Mouse (Mus musculus): ENCODE results near the gene Mvk.

Mvk gene

DNA sequence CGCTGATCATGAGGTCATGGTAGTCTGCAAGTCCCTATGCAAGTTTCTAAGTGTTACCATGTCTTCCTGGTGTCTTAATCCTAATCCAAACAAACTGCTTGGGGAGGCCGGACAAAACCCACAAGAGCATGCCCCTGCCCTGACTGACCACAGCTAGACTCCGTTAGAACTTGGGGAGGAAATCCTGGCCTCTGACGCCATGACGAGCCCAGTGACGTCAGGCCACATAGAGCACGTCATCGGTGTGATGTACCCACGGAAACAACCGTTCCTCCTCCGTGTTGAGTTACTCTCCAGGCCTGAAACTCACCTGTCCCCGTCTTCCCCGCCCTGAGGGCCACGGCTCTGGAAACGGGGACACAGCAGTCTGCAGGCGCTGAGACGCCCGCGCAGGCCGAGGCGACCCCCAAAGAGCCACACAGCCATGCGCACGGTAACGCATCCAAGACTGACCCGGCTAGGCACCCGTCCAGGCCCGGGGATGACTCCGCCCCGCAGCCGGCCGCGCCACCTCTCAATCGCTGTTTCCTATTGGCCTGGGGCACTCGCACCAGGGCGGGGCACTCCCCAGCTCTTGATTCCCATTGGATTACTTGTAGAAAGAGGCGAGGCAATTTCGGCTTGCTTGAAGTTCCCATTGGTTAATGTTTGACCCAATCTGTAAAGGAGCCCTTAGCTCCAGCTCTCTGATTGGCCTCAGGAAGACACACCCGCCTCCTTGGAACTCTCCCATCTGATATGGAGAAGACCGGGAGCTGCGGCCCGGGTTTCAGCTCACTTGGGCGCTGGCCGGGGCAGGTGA is at the start of gene Mvk, which contains the start of gene Mmab:
Gene Mvk, plus strand, starts transcription at position 704 of the 802 bp plus-strand sequence.
Gene Mmab, minus strand, starts transcription at position 495 of the 802 bp plus-strand sequence.
- DNase-seq = peak; percentile 99

DNA sequence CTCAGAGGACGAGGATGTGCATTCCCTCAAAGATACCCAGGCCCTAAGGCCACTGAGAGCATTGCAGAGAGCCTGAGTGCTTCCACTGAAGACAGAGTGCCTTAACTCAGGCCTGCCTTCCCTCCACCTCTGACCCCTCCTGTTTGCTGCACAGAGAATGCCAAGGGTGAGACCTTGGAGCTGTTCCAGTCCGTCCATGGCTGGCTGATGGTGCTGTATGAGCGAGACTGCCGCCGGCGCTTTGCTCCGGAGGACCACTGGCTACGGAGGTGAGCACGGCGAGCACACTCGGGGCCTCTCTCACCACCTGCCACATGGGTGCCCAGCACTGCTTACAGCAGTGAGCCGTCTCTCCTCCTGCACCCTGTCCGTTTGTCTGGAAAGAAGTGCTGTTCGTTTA is 37.5 kb upstream of the Mvk start:
- DNase-seq = no peak

DNA sequence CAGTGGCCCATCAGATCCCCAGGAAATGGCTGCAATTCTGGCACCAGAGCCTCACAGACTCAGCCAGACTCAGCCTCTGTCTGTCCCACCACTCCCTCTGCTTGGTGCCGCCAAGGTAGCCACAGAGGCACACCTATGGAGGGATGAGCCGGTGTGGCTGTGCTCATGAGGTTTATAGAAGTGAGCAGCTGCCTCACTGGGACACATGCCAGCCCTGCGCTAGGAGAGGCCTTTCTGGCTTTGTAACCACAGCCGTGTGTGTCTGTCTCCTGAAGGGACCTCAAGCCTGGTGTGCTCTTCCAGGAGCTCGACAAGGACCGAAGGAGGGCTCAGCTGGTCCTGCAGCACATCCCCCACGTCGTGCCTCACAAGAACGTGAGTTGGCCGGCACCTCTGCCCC is 36.8 kb upstream of the Mvk start:
- peak; percentile 55 to 77 for DNase-seq

DNA sequence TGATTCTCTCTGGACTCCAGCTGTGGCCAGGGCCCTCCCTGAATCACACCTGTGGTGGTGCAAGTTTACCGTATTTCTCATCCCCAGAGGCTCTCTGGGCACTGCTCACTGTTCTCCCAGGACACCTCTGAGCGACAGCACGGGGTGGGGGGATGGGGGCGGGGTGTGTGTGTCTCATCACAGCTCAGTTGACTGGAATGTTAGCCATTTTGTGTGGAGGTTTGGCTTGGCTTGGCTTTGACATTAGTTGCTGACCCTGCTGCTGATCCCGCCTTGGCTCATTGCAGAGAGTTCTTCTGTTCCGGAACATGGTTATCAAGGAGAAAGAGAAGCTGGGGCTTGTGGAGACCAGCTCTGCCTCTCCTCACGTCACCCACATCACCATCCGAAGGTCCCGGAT is 36.3 kb upstream of the Mvk start:
- no peak for DNase-seq

DNA sequence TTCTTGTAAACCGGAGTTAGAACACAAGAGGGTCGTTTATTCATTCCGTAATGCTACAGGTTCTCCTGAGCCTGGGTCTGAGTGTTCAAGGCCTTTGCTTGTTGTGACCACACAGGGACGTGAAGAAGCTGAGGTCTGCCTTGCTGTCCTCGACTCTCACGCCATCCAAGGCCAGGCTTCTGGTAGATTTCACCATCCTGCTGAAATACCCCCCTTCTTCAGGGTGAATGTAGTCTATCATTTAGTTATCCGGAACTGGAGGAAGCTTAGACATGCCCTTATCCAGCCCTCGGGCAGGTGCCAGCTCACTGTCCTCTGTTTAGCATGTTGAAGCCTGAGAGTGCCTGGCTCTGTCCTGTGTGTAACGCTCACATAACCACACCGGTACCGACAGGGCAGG is 35.2 kb upstream of the Mvk start:
- DNase-seq = no peak

DNA sequence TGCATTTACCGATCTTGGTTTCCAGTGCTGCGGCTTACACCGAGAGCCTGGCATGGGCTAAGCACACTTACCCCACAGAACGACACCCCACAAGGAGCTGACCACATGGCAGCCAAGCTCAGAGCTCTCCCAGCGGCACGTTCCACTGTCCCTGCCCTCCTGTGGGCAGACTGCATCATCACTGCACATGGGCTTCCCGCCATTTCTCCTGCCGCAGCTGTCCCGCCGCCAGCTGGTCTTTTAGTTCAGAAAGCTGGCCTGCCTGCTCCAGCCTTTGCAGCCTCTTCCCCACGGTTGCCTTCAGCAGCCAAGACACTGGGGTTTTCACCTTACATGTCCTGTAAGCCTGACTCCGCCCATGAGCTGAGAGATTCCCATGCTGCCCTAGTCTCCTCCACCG is 33.6 kb upstream of the Mvk start:
- no peak for DNase-seq

DNA sequence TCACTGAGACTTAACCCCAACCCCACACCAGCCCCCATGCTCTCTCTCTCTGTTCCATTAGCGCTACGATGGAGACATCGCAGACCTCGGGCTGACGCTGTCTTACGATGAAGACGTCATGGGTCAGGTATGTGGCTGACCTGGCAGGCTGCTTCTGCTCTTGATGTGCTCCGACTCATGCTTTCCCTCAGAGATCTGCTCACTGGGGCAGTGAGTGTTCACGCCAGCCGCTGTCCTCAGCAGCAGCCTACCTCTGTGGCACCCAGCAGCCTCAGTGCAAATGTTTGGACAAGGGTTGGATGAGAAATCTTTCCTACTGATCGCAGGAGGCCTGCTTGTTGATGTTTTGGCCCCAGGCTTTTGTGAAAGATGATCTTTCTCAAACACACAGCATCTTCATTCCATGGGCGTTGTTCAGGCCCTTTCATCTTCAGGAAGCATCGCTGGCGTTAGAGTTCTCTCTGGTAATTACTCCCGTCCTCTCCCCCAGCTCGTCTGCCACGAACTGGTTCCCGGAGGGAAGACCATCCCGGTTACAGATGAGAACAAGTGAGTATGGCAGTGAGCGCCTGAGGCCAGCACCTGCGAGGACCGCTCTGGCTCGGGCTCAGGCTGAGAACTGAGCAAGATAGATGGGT is 31.6 kb upstream of the Mvk start:
- DNase-seq = no peak

DNA sequence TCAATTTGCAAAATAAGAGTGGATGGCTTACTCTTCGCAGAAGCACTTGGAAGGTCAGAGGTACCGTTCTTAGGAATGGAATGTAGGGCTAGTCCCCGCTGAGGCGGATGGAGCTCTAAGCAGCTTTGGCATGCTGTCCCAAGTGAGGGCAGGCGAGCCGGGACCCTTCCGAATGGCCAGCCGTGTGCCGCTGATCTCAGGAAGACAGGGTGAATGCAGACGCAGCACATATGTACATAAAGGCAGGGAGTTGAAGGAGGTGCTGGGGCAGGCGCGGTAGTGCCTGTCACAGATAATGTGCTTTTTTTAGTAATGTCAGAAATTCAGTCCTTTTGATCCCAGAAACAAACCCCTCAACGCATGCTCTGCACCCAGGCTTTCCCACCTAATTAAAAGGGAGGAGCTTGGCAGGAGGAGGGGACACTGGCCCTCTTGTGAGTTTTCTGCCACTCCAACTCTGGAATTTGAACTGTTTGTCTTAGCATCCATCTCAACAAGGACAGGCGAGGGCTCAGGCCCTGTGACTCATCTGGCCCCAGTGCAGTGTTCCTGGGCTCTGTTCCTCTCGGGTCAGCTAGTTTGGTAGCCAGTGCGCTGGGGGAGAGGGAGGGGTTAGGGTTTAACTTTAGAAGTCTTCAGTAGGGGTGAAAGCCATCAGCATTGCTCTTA is 30.9 kb upstream of the Mvk start:
- no peak for DNase-seq

DNA sequence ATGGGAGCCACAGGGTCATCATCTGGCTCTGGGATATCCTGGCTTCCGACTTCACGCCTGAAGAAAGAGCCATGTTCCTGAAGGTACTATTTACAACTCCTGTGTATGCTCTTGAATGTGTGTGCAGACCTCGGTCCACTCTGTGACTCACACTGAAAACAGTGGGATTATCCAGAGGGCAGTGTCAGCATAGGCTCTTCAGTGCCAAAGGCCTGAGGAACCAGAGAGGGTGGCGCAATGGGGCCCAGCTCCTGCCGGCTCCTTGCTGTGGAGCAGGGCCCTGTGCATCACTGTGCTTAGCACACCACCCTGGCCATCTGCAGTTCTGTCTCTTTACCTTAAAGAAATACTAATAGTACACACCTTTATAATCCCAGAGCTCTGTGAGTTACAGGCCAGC is 28.5 kb upstream of the Mvk start:
- no peak for DNase-seq

DNA sequence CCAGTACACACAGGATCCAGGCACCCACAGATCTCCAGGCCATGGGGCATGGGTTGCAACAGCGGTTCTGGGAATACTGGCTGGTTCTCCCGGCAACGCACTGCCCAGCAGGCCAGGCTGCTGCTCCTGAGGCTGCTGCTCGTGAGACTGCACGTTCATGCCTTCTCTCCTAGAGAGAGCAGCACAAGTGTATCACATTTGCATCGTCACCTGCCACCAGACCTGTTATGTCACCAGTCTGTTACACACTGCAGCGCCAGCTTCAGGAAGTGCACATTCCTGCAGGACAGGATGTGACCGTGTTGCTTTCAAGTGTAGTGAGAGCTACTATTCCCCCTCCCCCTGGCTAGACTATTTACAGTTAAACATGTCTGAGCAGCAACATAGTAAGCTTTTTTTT is 27.2 kb upstream of the Mvk start:
- DNase-seq = no peak

DNA sequence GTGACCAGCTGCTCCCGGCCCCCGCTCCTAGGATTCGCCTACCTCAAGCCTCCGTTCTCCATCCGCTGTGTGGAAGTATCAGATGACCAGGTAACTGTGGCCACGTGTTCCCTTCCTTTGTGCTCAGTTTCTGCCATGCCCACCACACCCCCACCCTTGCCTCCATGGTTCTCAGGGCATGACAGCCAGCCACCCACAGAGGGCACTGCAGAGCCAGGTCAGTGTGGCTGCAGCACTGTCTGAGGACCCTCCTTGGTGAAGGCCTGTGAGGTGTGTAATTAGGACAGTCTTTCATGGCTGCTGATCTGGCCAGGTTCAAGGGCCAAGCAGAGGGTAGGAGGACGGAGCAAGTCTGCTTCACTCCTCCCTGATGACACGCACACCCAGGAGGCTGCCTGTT is 25.5 kb upstream of the Mvk start:
- peak in 1 of 2 experiments; percentile 45 for DNase-seq

DNA sequence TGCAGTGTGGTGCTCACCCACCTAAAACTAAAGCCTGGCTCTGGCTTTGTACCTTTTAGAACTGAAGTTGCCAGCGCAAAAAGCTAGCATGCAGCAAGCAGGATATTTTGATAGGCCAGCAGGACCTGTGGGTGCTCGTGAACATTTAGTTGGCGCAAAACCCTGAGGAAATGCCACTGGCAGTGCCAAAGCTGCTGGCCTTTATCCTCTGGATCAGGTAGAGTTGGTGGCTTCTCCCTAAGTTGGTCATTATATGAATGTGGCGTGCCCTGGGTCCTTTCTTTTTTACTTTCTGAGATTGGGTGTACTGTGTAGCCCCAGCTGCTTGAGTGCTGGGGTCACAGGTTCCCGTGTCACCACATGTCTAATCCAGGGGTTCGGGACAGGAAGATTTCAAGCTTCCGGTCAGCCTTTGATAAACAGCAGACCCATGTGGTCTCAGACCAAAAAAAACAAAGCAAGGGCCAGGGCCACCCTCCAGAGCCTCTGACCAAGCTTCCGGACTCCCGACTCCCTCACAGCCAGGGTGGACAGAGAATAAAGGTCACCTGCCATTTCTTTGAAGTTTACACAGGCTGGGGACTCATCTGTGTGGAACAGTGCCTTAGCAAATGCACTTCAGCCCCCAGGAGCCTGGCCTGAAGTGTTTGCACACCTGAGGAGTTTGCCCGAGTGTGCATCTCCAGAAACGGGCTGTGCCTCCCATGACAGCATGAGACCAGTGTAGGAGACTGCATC is 22.3 kb upstream of the Mvk start:
- DNase-seq = no peak

DNA sequence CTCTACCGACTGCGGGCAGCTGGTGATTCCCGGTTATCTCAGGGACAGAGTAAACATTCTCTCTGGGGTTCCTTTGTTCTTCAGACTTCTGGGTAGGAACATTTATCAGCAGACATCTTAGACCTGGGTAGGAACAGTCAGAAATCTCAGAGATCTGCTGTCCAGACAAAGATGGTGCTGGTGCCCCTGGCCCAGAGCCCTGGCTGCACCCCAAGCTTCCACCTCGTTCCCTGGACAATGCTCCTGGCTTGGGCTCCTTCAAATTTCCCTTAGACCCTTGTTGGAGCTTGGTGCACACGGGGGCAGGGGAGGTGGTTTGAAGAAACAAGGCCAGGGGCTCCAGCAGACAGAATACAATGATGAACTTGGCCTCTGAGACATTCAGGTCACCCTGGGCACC is 21.5 kb upstream of the Mvk start:
- no peak for DNase-seq

DNA sequence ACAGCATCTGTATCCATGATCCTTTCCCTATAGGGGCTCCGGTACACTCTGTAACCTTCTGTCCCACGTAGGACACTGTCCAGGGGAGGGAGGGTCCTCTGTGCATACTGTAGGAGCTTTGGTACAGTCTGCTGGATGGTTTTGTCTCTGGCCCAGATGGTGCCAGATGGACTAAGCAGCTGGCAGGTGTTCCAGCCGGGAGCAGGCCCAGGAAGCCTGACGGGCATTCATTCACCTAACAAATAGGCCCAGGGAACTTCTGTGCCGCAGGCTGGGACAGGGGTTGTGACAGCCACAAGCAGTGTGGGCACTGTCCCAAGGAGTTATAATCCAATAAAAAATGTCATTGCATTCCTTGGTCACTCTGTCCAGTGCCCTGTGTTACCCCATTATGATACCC is 20.1 kb upstream of the Mvk start:
- no peak for DNase-seq

DNA sequence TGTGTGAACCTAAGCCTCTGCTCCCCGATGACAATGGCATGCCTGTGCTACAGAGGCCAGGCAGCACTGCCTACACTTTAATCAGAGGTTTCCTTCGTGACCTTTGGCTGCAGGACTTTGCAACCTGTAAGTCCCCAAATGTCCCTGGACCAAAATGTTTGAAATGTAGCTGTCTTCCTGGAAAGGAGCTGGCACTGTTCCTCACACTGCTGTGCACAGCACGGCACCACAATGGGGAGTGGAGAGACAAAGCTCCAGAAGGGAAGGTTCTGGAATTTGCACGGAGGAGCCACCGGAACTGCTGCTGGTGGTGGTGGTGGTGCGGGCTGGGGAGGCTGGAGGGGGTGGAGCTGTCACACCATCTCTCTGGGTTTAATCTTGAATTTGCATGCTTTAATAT is 17.3 kb upstream of the Mvk start:
- no peak for DNase-seq

DNA sequence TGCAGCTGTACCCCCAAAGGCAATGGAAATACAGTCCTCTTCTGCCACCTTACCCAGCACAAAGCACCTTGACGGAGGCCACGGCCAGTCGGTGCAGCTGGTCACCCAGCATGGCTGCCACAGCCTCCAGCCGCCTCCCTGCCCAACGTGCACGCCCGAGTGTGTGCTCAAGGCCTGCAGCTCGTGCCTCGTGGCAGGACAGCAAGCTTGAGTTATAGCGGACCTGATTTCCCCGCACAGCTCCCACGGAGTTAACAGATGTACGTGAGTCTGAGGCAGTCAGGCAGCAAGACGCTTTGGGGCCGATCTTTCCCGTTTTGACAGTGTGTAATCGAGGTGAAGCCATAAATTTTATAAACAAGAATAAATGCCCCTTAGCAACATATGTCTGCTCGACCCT is 15.4 kb upstream of the Mvk start:
- DNase-seq = peak in 1 of 2 experiments; percentile 44

DNA sequence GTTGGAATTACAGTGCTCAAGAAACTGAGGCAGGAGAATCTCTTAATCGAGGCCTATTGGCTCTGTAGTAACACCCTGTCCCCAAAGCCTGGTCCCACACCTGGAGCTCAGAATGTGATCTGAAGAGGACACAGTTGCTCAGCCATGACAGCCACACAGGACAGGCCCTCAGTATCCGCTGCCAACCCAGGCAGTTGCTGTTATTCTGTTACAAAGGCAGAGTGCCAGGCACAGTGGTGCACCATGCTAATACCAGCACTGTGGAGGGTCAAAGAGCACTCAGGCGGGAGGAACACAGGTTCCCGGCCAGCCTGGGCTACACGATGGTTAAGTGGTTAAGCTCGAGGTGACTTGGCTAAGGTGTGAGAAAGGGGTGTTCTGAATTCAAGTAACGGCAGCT is 14.3 kb upstream of the Mvk start:
- DNase-seq = no peak

DNA sequence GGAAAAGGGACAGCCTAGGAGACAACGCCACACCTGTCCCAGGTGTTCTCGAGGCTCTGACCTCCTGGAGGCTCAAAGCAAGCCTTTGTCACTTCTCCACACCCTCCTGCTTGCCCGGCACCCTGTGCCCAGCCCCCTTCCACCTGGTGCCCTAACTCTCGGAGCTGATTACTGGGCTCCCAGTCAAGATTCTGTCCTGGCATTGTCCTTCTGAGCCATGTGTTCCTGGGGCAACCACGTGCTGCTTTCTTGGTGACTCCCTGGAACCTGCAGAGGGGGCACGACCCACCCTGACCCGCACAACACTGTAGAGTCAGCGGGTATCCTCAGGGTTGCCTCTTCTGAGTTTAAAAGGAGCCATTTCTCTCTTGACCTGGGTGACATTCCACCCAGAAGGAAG is 9.7 kb upstream of the Mvk start:
- DNase-seq = no peak

DNA sequence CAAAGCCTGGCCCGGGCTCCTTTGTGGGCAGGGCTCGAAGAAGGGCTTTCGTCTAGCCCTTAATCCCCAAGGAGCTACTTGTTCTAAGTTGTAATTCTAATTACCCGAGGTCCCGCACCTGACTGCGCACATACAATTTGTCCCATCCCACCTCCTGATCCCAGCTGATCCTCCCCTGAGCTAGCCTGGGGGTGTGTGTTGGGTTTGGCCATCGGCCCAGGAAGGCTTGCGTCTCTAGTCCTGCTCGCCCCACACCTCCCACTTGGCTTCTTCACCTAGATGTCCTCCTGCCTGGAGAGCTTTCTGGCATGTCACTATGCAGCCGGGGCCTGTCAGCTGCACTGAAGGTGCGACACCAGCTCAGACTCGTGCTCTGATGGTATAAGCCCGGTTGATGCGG is 8.5 kb upstream of the Mvk start:
- DNase-seq = no peak

DNA sequence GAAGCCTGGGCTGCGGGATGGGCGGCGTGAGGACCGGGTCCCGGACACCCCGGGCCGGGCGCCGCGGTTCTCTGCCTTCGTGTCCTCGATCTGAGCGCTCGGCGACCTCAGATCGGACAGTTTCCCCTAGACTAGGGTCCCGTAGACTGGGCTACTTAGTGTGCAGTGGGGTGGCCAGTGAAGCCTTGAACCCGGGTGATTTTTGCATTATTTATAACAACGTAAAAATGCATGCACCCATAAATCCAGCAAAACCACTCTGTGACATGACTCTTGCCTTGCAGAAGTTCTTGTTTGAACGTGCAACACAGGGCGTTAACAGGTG is 261 bp downstream of the Mvk start:
- DNase-seq = no peak

DNA sequence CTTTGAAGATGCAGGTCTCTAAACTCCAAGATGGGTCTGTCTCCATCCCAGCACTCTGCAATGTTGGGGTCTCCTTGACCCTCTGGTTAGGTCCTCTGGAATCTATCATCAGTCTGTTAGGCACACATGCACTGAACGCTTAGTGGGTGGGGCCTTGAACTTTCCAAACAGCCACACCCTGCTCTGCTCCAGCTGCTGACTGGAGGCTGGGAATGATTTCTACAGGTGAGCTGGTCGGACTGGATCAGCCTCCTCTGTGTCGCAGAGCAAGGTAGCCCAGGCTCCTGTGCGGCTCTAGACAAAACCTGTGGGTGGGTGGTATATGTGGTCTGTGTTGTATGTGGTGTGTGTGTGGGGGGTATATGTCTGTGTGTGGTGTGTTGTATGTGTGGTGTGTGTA is 4.9 kb downstream of the Mvk start:
- DNase-seq = no peak

DNA sequence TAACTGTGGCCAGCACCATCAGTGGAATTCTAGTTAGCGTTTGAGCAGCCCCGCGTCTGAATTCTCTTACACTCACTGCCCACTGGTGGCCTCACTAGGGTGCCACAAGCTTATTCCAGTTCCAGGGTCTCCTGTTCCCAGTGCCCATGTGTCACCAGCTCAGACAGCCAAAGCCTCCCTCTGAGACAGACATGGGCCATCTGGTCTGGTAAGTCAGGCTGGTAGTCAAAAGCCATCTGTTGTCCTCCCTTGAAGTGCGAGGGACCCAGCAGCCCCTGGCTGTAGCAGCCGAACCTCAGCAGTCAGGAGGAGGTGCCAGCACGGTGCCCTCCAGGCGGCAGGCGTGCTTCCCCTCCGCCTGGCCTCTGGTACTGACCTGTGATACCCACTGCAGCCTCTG is 12.2 kb downstream of the Mvk start:
- peak; percentile 84 to 86 for DNase-seq

DNA sequence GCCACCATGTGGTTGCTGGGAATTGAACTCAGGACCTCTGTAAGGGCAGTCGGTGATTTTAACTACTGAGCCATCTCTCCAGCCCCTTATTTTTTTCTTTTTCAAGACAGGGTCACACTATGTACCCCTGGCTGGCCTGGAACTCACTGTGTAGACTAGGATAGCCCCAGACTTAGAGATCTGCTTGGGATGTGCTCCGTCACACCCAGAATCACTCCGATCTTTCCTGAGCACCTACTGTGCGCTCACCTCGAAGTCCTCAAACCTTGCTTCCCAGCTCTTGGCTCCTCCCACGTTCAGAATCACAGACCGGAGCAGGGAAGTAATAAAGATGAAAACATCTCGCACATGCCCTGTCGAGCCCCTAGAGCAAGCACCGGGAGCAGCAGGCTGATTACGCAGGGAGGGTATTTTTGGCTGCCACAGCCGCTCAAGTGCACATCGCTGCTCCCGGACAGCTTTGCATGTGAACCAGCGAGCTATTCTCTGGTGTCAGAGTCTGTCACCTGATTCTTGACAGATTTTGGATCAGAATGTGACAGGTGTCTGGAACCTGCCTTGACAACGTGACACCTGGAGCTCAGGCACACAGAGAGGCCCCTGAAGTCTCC is 13.0 kb downstream of the Mvk start:
- DNase-seq = no peak

Measured in cerebellum, postnatal 25 days (tissue).